Comparison of ENCODE assay signal across 11 mouse cellular contexts in the genomic region with DNA sequence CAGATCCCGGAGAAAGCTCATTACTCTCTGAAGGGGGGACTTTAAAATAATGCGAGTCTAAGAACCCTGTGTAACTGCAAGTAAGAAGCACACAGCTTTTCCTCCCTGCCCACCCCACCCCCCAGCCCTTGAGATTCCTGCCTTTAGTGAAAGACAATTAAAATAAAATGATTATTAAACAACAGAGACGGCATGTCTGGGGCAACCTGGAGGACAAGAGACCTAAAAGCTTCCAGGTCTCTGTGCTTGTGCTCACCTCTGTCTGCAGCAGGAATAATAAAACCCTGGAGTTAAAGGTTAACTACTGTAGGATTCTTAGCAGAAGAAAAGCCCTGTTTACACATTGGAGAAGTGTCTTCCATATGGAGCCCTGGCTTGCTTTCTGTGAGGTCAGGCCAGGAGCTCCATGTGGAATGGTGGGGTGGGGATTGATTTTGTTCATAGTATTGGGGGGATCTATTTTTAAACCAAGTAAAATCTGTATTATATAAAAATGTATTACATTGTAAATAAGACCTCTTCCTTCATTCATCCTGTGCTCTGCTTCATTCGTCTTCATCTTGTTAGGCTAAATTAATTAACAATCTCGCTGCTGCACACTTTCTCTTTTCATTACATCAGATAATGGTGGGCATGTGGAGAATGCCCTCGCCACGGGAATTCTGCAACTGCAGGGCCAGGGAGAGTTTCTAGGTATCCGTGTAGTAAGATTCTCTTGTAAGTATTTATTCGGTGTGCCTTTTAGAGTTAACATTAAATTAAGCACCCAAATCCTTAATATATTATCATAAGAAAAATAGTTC.
A peak's percentile ranks its signal among the peaks of the same experiment; 100 is the strongest.
DNase-seq lines count a peak whose midpoint lies in the region; ATAC-seq and TF ChIP-seq lines count a peak whose summit lies in the region.
"Had no signal": no experiment of that assay in that cellular context is flagged by ENCODE, and none has a peak within 500 bp of the region (broad histone marks: within the 10 kb centered on the region; RNA-seq: fewer than 3 reads in every experiment).

No protein-coding gene starts in this region.

- no peaks in the 10 kb centered on the region for H3K9me3 ChIP-seq in heart, embryonic 14.5 days (ENCODE audit: control insufficient read depth, low read length)
- H3K9me3 ChIP-seq in ES-E14 (ENCODE audit: control insufficient read depth, insufficient read depth, low read depth, low read length): no peaks in the 10 kb centered on the region
- H3K9me3 ChIP-seq in intestine, embryonic 14.5 days (ENCODE audit: control insufficient read depth, low read length): no peaks in the 10 kb centered on the region
- no peaks in the 10 kb centered on the region for H3K9me3 ChIP-seq in limb, embryonic 12.5 days

- in situ Hi-C loops in ES-E14 (cut with MboI; ENCODE audit: low sequenced_read_pairs in 2 of 2, unreplicated experiment in 2 of 2): no loop called here

- intact Hi-C loops in heart, postnatal 10 days (cut with DNase I): no loop called here
- intact Hi-C loops in left cerebral cortex, postnatal 25 days (cut with DNase I): no loop called here

- H3K4me1 ChIP-seq in heart, embryonic 14.5 days (ENCODE audit: control insufficient read depth in 2 of 2, insufficient read depth in 2 of 2, low read length in 2 of 2): peaks cover 9 to 24% of the 10 kb centered on the region in 2 experiments
- H3K4me1 ChIP-seq in ES-E14 (ENCODE audit: control insufficient read depth in 2 of 2, insufficient read depth in 2 of 2, low read length in 2 of 2, poor library complexity in 1 of 2): peaks cover 9 to 11% of the 10 kb centered on the region in 2 experiments
- H3K4me1 ChIP-seq in intestine, embryonic 14.5 days (replicated peaks; ENCODE audit: control insufficient read depth, insufficient read depth, low read length): peaks cover 20% of the 10 kb centered on the region
- H3K4me1 ChIP-seq in limb, embryonic 12.5 days (replicated peaks): peaks cover 41% of the 10 kb centered on the region

- no peaks in the 10 kb centered on the region for H3K36me3 ChIP-seq in heart, embryonic 14.5 days (ENCODE audit: control insufficient read depth, insufficient read depth, low read length)
- H3K36me3 ChIP-seq in ES-E14 (ENCODE audit: control insufficient read depth, insufficient read depth, low read length, poor library complexity, severe bottlenecking): no peaks in the 10 kb centered on the region
- no peaks in the 10 kb centered on the region for H3K36me3 ChIP-seq in intestine, embryonic 14.5 days (ENCODE audit: control insufficient read depth, insufficient read depth, low read length)
- H3K36me3 ChIP-seq in limb, embryonic 12.5 days: no peaks in the 10 kb centered on the region

- no peaks in the 10 kb centered on the region for H3K27me3 ChIP-seq in heart, embryonic 14.5 days (ENCODE audit: control insufficient read depth, insufficient read depth, low read length)
- H3K27me3 ChIP-seq in intestine, embryonic 14.5 days (replicated peaks; ENCODE audit: control insufficient read depth, insufficient read depth, low read length): no peaks in the 10 kb centered on the region
- H3K27me3 ChIP-seq in limb, embryonic 12.5 days: no peaks in the 10 kb centered on the region

- DNase-seq in heart, postnatal 10 days: no peak
- DNase-seq in ES-E14 (ENCODE audit: low read depth, low spot score): no peak
- no peak for DNase-seq in intestine, embryonic 14.5 days (ENCODE audit: low spot score)
- no peak for DNase-seq in left cerebral cortex, postnatal 25 days (ENCODE audit: low spot score in 2 of 2)
- DNase-seq in cerebellum, adult 8-10 months: no peak
- no peak for DNase-seq in T-cell, adult 2 months (ENCODE audit: low spot score)
- DNase-seq: cerebellum, adult 11-12 months; heart, postnatal 4 days had no signal

- WGBS in heart, embryonic 14.5 days: 44% methylated on average over 9 of the region's 9 CpGs
- 24% methylated on average over 9 of the region's 9 CpGs for WGBS in intestine, embryonic 14.5 days
- 33% methylated on average over 9 of the region's 9 CpGs for WGBS in limb, embryonic 12.5 days

- H3K4me3 ChIP-seq in heart, embryonic 14.5 days (ENCODE audit: control insufficient read depth in 1 of 2, insufficient read depth in 1 of 2, low read depth in 1 of 2, low read length in 2 of 2): no peak overlapping the region
- H3K4me3 ChIP-seq in ES-E14 (ENCODE audit: insufficient read depth in 1 of 2, low read depth in 1 of 2, low read length in 2 of 2, poor library complexity in 1 of 2, severe bottlenecking in 1 of 2): no peak overlapping the region
- no peak overlapping the region for H3K4me3 ChIP-seq in intestine, embryonic 14.5 days (ENCODE audit: low read depth, low read length)
- H3K4me3 ChIP-seq in limb, embryonic 12.5 days (replicated peaks): no peak overlapping the region

- H3K27ac ChIP-seq in heart, embryonic 14.5 days (replicated peaks in 1 of 2; ENCODE audit: control insufficient read depth in 1 of 2, insufficient read depth in 1 of 2, low read depth in 2 of 2, low read length in 2 of 2): no peak overlapping the region; a peak in 2 of 4 replicates
- peak overlapping the region; percentile 58; the same call in 1 of the 2 replicates for H3K27ac ChIP-seq in ES-E14 (ENCODE audit: insufficient read depth, low read depth, low read length, poor library complexity, severe bottlenecking)
- H3K27ac ChIP-seq in intestine, embryonic 14.5 days (ENCODE audit: low read depth): no peak overlapping the region; the same call in 1 of the 2 replicates
- peak overlapping the region; percentile 59; the same call in 1 of the 2 replicates for H3K27ac ChIP-seq in limb, embryonic 12.5 days

- peak overlapping the region; percentile 36 for H3K4me2 ChIP-seq in heart, embryonic 14.5 days (ENCODE audit: low read length)
- H3K4me2 ChIP-seq in intestine, embryonic 14.5 days (ENCODE audit: low read length): peak overlapping the region; percentile 16; the same call in 1 of the 2 replicates
- no peak overlapping the region for H3K4me2 ChIP-seq in limb, embryonic 12.5 days

- ATAC-seq in heart, embryonic 14.5 days (ENCODE audit: insufficient number of reproducible peaks, insufficient read depth, low FRiP score, low read depth): no peak
- no peak for ATAC-seq in intestine, embryonic 14.5 days (replicated peaks; ENCODE audit: low FRiP score, low TSS enrichment, low read depth)
- ATAC-seq in limb, embryonic 12.5 days (ENCODE audit: insufficient number of reproducible peaks, insufficient read depth, low FRiP score, low TSS enrichment, low read depth): no peak
- ATAC-seq: activated CD4-positive, CD25-positive, alpha-beta regulatory T cell, adult 4 months had no signal

- peak overlapping the region; percentile 16; the same call in 1 of the 2 replicates for H3K9ac ChIP-seq in heart, embryonic 14.5 days (ENCODE audit: low read length)
- no peak overlapping the region; the same call in 1 of the 2 replicates for H3K9ac ChIP-seq in ES-E14 (ENCODE audit: insufficient read depth, low read depth, low read length, poor library complexity, severe bottlenecking)
- H3K9ac ChIP-seq in intestine, embryonic 14.5 days (ENCODE audit: low read length): no peak overlapping the region
- H3K9ac ChIP-seq in limb, embryonic 12.5 days (replicated peaks): no peak overlapping the region

TF ChIP-seq in ES-E14, 5 proteins besides CTCF, POLR2A, EP300 and RAD21:
- TF ChIP-seq HCFC1 (IDR thresholded peaks at IDR 0.05; ENCODE audit: borderline replicate concordance, insufficient read depth, low read length) (no peak), ZNF384 (IDR thresholded peaks at IDR 0.05; ENCODE audit: low read depth, low read length) (no peak), CHD2 (IDR thresholded peaks at IDR 0.05; ENCODE audit: low read depth, low read length) (no peak), MAFK (IDR thresholded peaks at IDR 0.05; ENCODE audit: insufficient read depth, low read depth, low read length) (no peak), ZC3H11A (IDR thresholded peaks at IDR 0.05; ENCODE audit: borderline replicate concordance, low read depth, low read length) (no peak)

Comparison
In these comparisons a context has a peak if more than half of its experiments do, and no peak if none do; other contexts are left out.
1. H3K27ac ChIP-seq: peak in ES-E14 (single experiment) and limb, embryonic 12.5 days (single experiment); none in heart, embryonic 14.5 days (0 of 2) and intestine, embryonic 14.5 days (single experiment).